Mouse (Mus musculus): Measurements from ENCODE around the gene Cdh4. TPM values are rescaled to one million over a fixed set of nuclear protein-coding genes. Genes with fewer than 3 reads are reported as not detected.

Cdh4 gene
- polyA plus RNA-seq, 1 experiment, result 0.36 TPM

GRCm38 (mm10) chr2:179813035-179813827, 371.0 kb downstream of the Cdh4 start:
- TF ChIP-seq POLR2A (IDR thresholded peaks at IDR 0.05; ENCODE audit: control insufficient read depth, low read depth, low read length) (no peak), CTCF (IDR thresholded peaks at IDR 0.05; ENCODE audit: control insufficient read depth, insufficient read depth, insufficient replicate concordance, low read depth, low read length) (no peak)
- Histone ChIP-seq H3K27ac (ENCODE audit: control insufficient read depth, insufficient read depth, low read depth, low read length) (no peak overlapping the region), H3K27me3 (ENCODE audit: control insufficient read depth, insufficient read depth, low read length) (no peaks in the 10 kb centered on the region), H3K36me3 (ENCODE audit: control insufficient read depth, insufficient read depth, low read length) (no peaks in the 10 kb centered on the region), H3K4me1 (ENCODE audit: control insufficient read depth, insufficient read depth, low read length) (no peaks in the 10 kb centered on the region), H3K4me3 (ENCODE audit: control insufficient read depth, low read depth, low read length) (no peak overlapping the region)

- no peaks in the 10 kb centered on the region for H3K36me3 ChIP-seq (ENCODE audit: control insufficient read depth, insufficient read depth, low read length)
- TF ChIP-seq CTCF (IDR thresholded peaks at IDR 0.05; ENCODE audit: control insufficient read depth, insufficient read depth, insufficient replicate concordance, low read depth, low read length), result no peak
- TF ChIP-seq POLR2A (IDR thresholded peaks at IDR 0.05; ENCODE audit: control insufficient read depth, low read depth, low read length), result no peak
- peaks cover 11% of the 10 kb centered on the region for H3K4me1 ChIP-seq (ENCODE audit: control insufficient read depth, insufficient read depth, low read length)
- no peaks in the 10 kb centered on the region for H3K27me3 ChIP-seq (ENCODE audit: control insufficient read depth, insufficient read depth, low read length)
- peak overlapping the region; percentile 20; the same call in 1 of the 2 replicates for H3K4me3 ChIP-seq (ENCODE audit: control insufficient read depth, low read depth, low read length)
- no peak overlapping the region for H3K27ac ChIP-seq (ENCODE audit: control insufficient read depth, insufficient read depth, low read depth, low read length)
These were observed 382.6 kb downstream of the Cdh4 start for GRCm38 (mm10) chr2:179824776-179825326.

GRCm38 (mm10) chr2:179828968-179829367, 386.7 kb downstream of the Cdh4 start:
- H3K27ac ChIP-seq (ENCODE audit: control insufficient read depth, insufficient read depth, low read depth, low read length), result no peak overlapping the region
- TF ChIP-seq CTCF (IDR thresholded peaks at IDR 0.05; ENCODE audit: control insufficient read depth, insufficient read depth, insufficient replicate concordance, low read depth, low read length) (no peak), POLR2A (IDR thresholded peaks at IDR 0.05; ENCODE audit: control insufficient read depth, low read depth, low read length) (no peak)
- peaks cover 11% of the 10 kb centered on the region for H3K4me1 ChIP-seq (ENCODE audit: control insufficient read depth, insufficient read depth, low read length)
- H3K27me3 ChIP-seq (ENCODE audit: control insufficient read depth, insufficient read depth, low read length), result no peaks in the 10 kb centered on the region
- no peaks in the 10 kb centered on the region for H3K36me3 ChIP-seq (ENCODE audit: control insufficient read depth, insufficient read depth, low read length)
- no peak overlapping the region for H3K4me3 ChIP-seq (ENCODE audit: control insufficient read depth, low read depth, low read length)

GRCm38 (mm10) chr2:179829972-179830371, 387.7 kb downstream of the Cdh4 start:
- Histone ChIP-seq H3K4me1 (ENCODE audit: control insufficient read depth, insufficient read depth, low read length) (0 out of 2 replicates have a peak, but pooled peaks cover 4% of the 10 kb centered on the region), H3K27me3 (ENCODE audit: control insufficient read depth, insufficient read depth, low read length) (no peaks in the 10 kb centered on the region), H3K4me3 (ENCODE audit: control insufficient read depth, low read depth, low read length) (no peak overlapping the region), H3K27ac (ENCODE audit: control insufficient read depth, insufficient read depth, low read depth, low read length) (no peak overlapping the region), H3K36me3 (ENCODE audit: control insufficient read depth, insufficient read depth, low read length) (no peaks in the 10 kb centered on the region)
- no peak for TF ChIP-seq POLR2A (IDR thresholded peaks at IDR 0.05; ENCODE audit: control insufficient read depth, low read depth, low read length)
- peak; percentile 38; the same call in 1 of the 2 replicates for TF ChIP-seq CTCF (IDR thresholded peaks at IDR 0.05; ENCODE audit: control insufficient read depth, insufficient read depth, insufficient replicate concordance, low read depth, low read length)

- TF ChIP-seq CTCF (IDR thresholded peaks at IDR 0.05; ENCODE audit: control insufficient read depth, insufficient read depth, insufficient replicate concordance, low read depth, low read length), result no peak
- no peaks in the 10 kb centered on the region for H3K4me1 ChIP-seq (ENCODE audit: control insufficient read depth, insufficient read depth, low read length)
- H3K4me3 ChIP-seq (ENCODE audit: control insufficient read depth, low read depth, low read length), result no peak overlapping the region
- H3K27me3 ChIP-seq (ENCODE audit: control insufficient read depth, insufficient read depth, low read length), result no peaks in the 10 kb centered on the region
- H3K36me3 ChIP-seq (ENCODE audit: control insufficient read depth, insufficient read depth, low read length), result no peaks in the 10 kb centered on the region
- H3K27ac ChIP-seq (ENCODE audit: control insufficient read depth, insufficient read depth, low read depth, low read length), result no peak overlapping the region
These were observed 392.7 kb downstream of the Cdh4 start for GRCm38 (mm10) chr2:179834892-179835291.

GRCm38 (mm10) chr2:179835570-179835969, 393.3 kb downstream of the Cdh4 start:
- Histone ChIP-seq H3K27ac (ENCODE audit: control insufficient read depth, insufficient read depth, low read depth, low read length) (no peak overlapping the region), H3K4me3 (ENCODE audit: control insufficient read depth, low read depth, low read length) (no peak overlapping the region), H3K27me3 (ENCODE audit: control insufficient read depth, insufficient read depth, low read length) (no peaks in the 10 kb centered on the region), H3K36me3 (ENCODE audit: control insufficient read depth, insufficient read depth, low read length) (no peaks in the 10 kb centered on the region), H3K4me1 (ENCODE audit: control insufficient read depth, insufficient read depth, low read length) (no peaks in the 10 kb centered on the region)
- TF ChIP-seq CTCF (IDR thresholded peaks at IDR 0.05; ENCODE audit: control insufficient read depth, insufficient read depth, insufficient replicate concordance, low read depth, low read length), result no peak
- TF ChIP-seq POLR2A (IDR thresholded peaks at IDR 0.05; ENCODE audit: control insufficient read depth, low read depth, low read length), result no peak

GRCm38 (mm10) chr2:179837186-179837585, 395.0 kb downstream of the Cdh4 start:
- TF ChIP-seq POLR2A (IDR thresholded peaks at IDR 0.05; ENCODE audit: control insufficient read depth, low read depth, low read length) (no peak), CTCF (IDR thresholded peaks at IDR 0.05; ENCODE audit: control insufficient read depth, insufficient read depth, insufficient replicate concordance, low read depth, low read length) (no peak)
- no peak overlapping the region for H3K27ac ChIP-seq (ENCODE audit: control insufficient read depth, insufficient read depth, low read depth, low read length)
- no peak overlapping the region for H3K4me3 ChIP-seq (ENCODE audit: control insufficient read depth, low read depth, low read length)
- no peaks in the 10 kb centered on the region for H3K27me3 ChIP-seq (ENCODE audit: control insufficient read depth, insufficient read depth, low read length)
- H3K4me1 ChIP-seq (ENCODE audit: control insufficient read depth, insufficient read depth, low read length), result no peaks in the 10 kb centered on the region
- H3K36me3 ChIP-seq (ENCODE audit: control insufficient read depth, insufficient read depth, low read length), result no peaks in the 10 kb centered on the region

Data from testis, adult 2 months (tissue).